Mouse (Mus musculus) liver (tissue): Measurements from ENCODE around the gene Noct.

ENCODE experiments used
- DNase-seq: peaks from one replicate; pipeline ENCODE4 v3.0.0-alpha.2; 2020; ENCODE audit warnings: mixed read lengths

Gene Noct

GRCm38 (mm10) chr3:51277201-51278150 is 53.2 kb downstream of the Noct start:
- DNase-seq: peak; percentile 83

GRCm38 (mm10) chr3:51278433-51278832 is 54.2 kb downstream of the Noct start:
- DNase-seq: no peak

GRCm38 (mm10) chr3:51281727-51282126 is 57.5 kb downstream of the Noct start:
- no peak for DNase-seq

- no peak for DNase-seq
Measured at GRCm38 (mm10) chr3:51284375-51284774, 60.1 kb downstream of the Noct start.

GRCm38 (mm10) chr3:51288880-51289821 is 64.9 kb downstream of the Noct start:
- peak; percentile 76 for DNase-seq

GRCm38 (mm10) chr3:51294251-51294650 is 70.0 kb downstream of the Noct start:
- no peak for DNase-seq

GRCm38 (mm10) chr3:51295225-51295624 is 71.0 kb downstream of the Noct start:
- no peak for DNase-seq

GRCm38 (mm10) chr3:51296790-51297189 is 72.5 kb downstream of the Noct start:
- DNase-seq: no peak
